Mouse (Mus musculus): ENCODE results near the gene Tmem88b.

DNA sequence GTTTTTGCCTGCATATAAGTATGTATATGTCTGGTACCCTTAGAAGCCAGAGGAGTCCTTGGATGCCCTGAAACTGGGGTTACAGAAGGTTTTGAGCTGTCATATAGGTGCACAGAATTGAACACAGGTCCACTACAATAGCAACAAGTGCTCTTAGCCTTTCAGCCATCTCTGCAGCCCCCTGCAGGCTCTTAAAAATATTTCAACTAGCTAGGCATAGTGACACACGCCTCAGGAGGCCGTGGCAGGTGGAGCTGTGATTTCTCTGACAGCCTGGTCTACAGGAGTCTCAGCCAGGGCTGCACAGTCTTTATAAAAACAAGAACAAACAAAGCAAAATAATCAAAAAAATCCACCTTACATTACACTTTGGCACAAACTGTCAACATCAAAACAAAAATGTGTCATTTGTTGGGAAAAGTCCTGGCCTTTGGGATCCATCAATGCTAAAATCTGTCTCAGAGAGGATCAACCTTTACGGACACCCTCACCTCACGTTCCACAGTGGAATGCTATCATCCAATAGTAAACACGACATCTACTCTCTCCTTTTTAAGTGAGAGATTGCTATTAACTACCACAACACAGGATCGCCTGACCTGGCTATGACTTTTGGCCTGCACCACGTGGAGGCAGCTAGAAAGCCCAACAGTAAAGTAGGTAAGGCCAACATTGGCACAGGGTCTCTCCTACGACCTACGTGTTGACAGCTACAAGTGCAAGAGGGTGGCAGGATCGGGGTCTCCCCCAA lies 25.6 kb downstream of the Tmem88b start:
- peak; percentile 12; the same call in 1 of the 2 replicates for TF ChIP-seq CTCF (conservative IDR thresholded peaks at IDR 0.05; ENCODE audit: low read length)
- TF ChIP-seq POU5F1 (IDR thresholded peaks at IDR 0.05; ENCODE audit: borderline replicate concordance, low read length): no peak
- no peak for TF ChIP-seq NANOG (IDR thresholded peaks at IDR 0.05; ENCODE audit: borderline replicate concordance, low read length)

Data from E14TG2a.4 (cell line).